In the genomic region with DNA sequence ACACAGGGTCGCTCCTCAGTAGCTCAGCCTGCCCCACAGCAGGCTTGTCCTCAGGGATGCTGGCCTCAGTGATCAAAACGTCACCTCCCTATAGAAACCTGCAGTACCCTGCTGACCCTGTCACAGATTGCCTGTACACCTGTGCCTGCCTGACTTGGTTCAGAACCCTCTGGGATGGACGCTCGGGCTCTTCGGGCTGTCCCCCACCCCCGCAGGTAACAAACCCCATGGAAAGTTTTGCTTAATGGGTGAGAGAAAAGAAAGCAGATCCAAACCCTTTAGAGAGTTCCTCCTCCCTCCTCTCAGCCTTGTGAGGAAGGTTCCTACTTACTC, we compare ENCODE assay signal across 8 mouse cellular contexts. TPM values are rescaled to one million over a fixed set of nuclear protein-coding genes. Genes with fewer than 3 reads are reported as not detected.
A peak's percentile ranks its signal among the peaks of the same experiment; 100 is the strongest.
DNase-seq lines count a peak whose midpoint lies in the region; ATAC-seq lines count a peak whose summit lies in the region.

No protein-coding gene starts in this region.

- no peaks in the 10 kb centered on the region for H3K36me3 ChIP-seq in kidney, embryonic 14.5 days (ENCODE audit: control insufficient read depth, insufficient read depth, low read length)
- H3K36me3 ChIP-seq in embryonic facial prominence, embryonic 10.5 days (replicated peaks): no peaks in the 10 kb centered on the region
- H3K36me3 ChIP-seq in hindbrain, embryonic 14.5 days (replicated peaks; ENCODE audit: control insufficient read depth, insufficient read depth): no peaks in the 10 kb centered on the region
- H3K36me3 ChIP-seq in midbrain, embryonic 13.5 days: no peaks in the 10 kb centered on the region

- H3K4me3 ChIP-seq in kidney, embryonic 14.5 days (ENCODE audit: low read length): peak overlapping the region; percentile 19; the same call in 1 of the 2 replicates
- peak overlapping the region; percentile 46 for H3K4me3 ChIP-seq in embryonic facial prominence, embryonic 10.5 days
- peak overlapping the region; percentile 25 for H3K4me3 ChIP-seq in hindbrain, embryonic 14.5 days (replicated peaks; ENCODE audit: low read length)
- H3K4me3 ChIP-seq in midbrain, embryonic 13.5 days (replicated peaks): peak overlapping the region; percentile 30

- 21% methylated on average over 6 of the region's 6 CpGs for WGBS in kidney, embryonic 14.5 days
- 25% methylated on average over 6 of the region's 6 CpGs for WGBS in embryonic facial prominence, embryonic 10.5 days
- 34% methylated on average over 6 of the region's 6 CpGs for WGBS in hindbrain, embryonic 14.5 days
- WGBS in midbrain, embryonic 13.5 days: 35% methylated on average over 6 of the region's 6 CpGs

- H3K9ac ChIP-seq in kidney, embryonic 14.5 days (ENCODE audit: low read depth, low read length): peak overlapping the region; percentile 45
- peak overlapping the region; percentile 58 for H3K9ac ChIP-seq in hindbrain, embryonic 14.5 days
- H3K9ac ChIP-seq in midbrain, embryonic 13.5 days (replicated peaks): peak overlapping the region; percentile 64

- peak overlapping the region; percentile 44 for H3K4me2 ChIP-seq in kidney, embryonic 14.5 days (replicated peaks; ENCODE audit: low read depth, low read length)
- H3K4me2 ChIP-seq in hindbrain, embryonic 14.5 days (replicated peaks): peak overlapping the region; percentile 59
- H3K4me2 ChIP-seq in midbrain, embryonic 13.5 days (replicated peaks): peak overlapping the region; percentile 55

- H3K4me1 ChIP-seq in kidney, embryonic 14.5 days (ENCODE audit: control insufficient read depth, insufficient read depth, low read length): peaks cover 8% of the 10 kb centered on the region; the same call in 1 of the 2 replicates
- peaks cover 28% of the 10 kb centered on the region for H3K4me1 ChIP-seq in embryonic facial prominence, embryonic 10.5 days
- H3K4me1 ChIP-seq in hindbrain, embryonic 14.5 days (replicated peaks; ENCODE audit: control insufficient read depth, insufficient read depth, low read length): peaks cover 22% of the 10 kb centered on the region
- H3K4me1 ChIP-seq in midbrain, embryonic 13.5 days (replicated peaks): peaks cover 18% of the 10 kb centered on the region

- peaks cover 3% of the 10 kb centered on the region; the same call in 1 of the 2 replicates for H3K9me3 ChIP-seq in kidney, embryonic 14.5 days (ENCODE audit: control insufficient read depth, low read length)
- H3K9me3 ChIP-seq in embryonic facial prominence, embryonic 10.5 days: peaks cover 8% of the 10 kb centered on the region
- no peaks in the 10 kb centered on the region for H3K9me3 ChIP-seq in hindbrain, embryonic 14.5 days (ENCODE audit: control insufficient read depth, low read length)
- peaks cover 6% of the 10 kb centered on the region for H3K9me3 ChIP-seq in midbrain, embryonic 13.5 days

- no peak overlapping the region for H3K27ac ChIP-seq in kidney, embryonic 14.5 days (ENCODE audit: low read depth, low read length)
- H3K27ac ChIP-seq in embryonic facial prominence, embryonic 10.5 days (replicated peaks): peak overlapping the region; percentile 57
- H3K27ac ChIP-seq in hindbrain, embryonic 14.5 days: peak overlapping the region; percentile 36; the same call in 1 of the 2 replicates
- peak overlapping the region; percentile 66 for H3K27ac ChIP-seq in midbrain, embryonic 13.5 days

- no peak for DNase-seq in kidney, adult 8-10 months
- no peak for DNase-seq in embryonic facial prominence, embryonic 10.5 days (ENCODE audit: low spot score)
- no peak for DNase-seq in hindbrain, embryonic 14.5 days (ENCODE audit: low spot score)
- DNase-seq in adrenal gland, adult 18-20 months (ENCODE audit: low spot score in 2 of 2): no peak
- no peak for DNase-seq in thymus, postnatal 14 days
- DNase-seq in cerebellum, adult 11-12 months: no peak

- no peak for ATAC-seq in kidney, embryonic 14.5 days (ENCODE audit: low FRiP score, low TSS enrichment)
- no peak for ATAC-seq in hindbrain, embryonic 14.5 days (ENCODE audit: low FRiP score)
- peak; percentile 21; the same call in 1 of the 2 replicates for ATAC-seq in midbrain, embryonic 13.5 days

- 0 out of 2 replicates have a peak, but pooled peaks cover 4% of the 10 kb centered on the region for H3K27me3 ChIP-seq in kidney, embryonic 14.5 days (ENCODE audit: control insufficient read depth, insufficient read depth, low read length)
- peaks cover 31% of the 10 kb centered on the region for H3K27me3 ChIP-seq in embryonic facial prominence, embryonic 10.5 days (replicated peaks; ENCODE audit: low read depth, poor library complexity, severe bottlenecking)
- no peaks in the 10 kb centered on the region for H3K27me3 ChIP-seq in hindbrain, embryonic 14.5 days (ENCODE audit: control insufficient read depth, insufficient read depth, low read length)
- H3K27me3 ChIP-seq in midbrain, embryonic 13.5 days: peaks cover 11% of the 10 kb centered on the region; the same call in 1 of the 2 replicates

RNA-seq across cellular contexts. Expression of a gene that starts 10.2 kb away (rescaled TPM):
- polyA plus RNA-seq in kidney, embryonic 14.5 days (2014; fragmentation: Nextera tagmentation; extraction: Ambion mirVana): 9.0 and 12.5 TPM in 2 replicates
- polyA plus RNA-seq in embryonic facial prominence, embryonic 10.5 days (2016; fragmentation: Nextera tagmentation; extraction: Ambion mirVana): 12.2 and 13.1 TPM in 2 replicates
- polyA plus RNA-seq in hindbrain, embryonic 14.5 days (2014; fragmentation: Nextera tagmentation; extraction: Ambion mirVana): 6.7 and 7.7 TPM in 2 replicates
- 9.2 and 9.8 TPM in 2 replicates for polyA plus RNA-seq in midbrain, embryonic 13.5 days (2015; fragmentation: Nextera tagmentation; extraction: Ambion mirVana)
- 10 to 100 TPM; 14.8 to 16.5 TPM for total RNA-seq in adrenal gland, adult 18-20 months (2021)

RNA-seq across cellular contexts. Expression of a gene that starts 25.1 kb away (rescaled TPM):
- 14.6 and 15.3 TPM in 2 replicates for polyA plus RNA-seq in kidney, embryonic 14.5 days (2014; fragmentation: Nextera tagmentation; extraction: Ambion mirVana)
- polyA plus RNA-seq in embryonic facial prominence, embryonic 10.5 days (2016; fragmentation: Nextera tagmentation; extraction: Ambion mirVana): 5.1 and 6.2 TPM in 2 replicates
- 0.76 and 1.3 TPM in 2 replicates for polyA plus RNA-seq in hindbrain, embryonic 14.5 days (2014; fragmentation: Nextera tagmentation; extraction: Ambion mirVana)
- polyA plus RNA-seq in midbrain, embryonic 13.5 days (2015; fragmentation: Nextera tagmentation; extraction: Ambion mirVana): 1.2 and 1.3 TPM in 2 replicates
- total RNA-seq in adrenal gland, adult 18-20 months (2021): 1 to 10 TPM; 5.1 to 5.3 TPM
